Mouse (Mus musculus) left cerebral cortex, postnatal 36 days (tissue): ENCODE data around the gene Slc15a1. TPM values are rescaled to one million over a fixed set of nuclear protein-coding genes. Genes with fewer than 3 reads are reported as not detected.

Source experiments
- DNase-seq, 2 experiments: peaks; one replicate each; pipeline ENCODE4 v3.0.0; 2021 to 2022; ENCODE audit warnings: low spot score in 2 of 2, mixed read lengths in 1 of 2
- intact Hi-C: fragments of 180-260 bp; cut with DNase I; formaldehyde crosslinking; loops from one replicate; pipeline ENCODE4 v1.15.1; 2025
- total RNA-seq, 2 experiments: library from RNA; stranded (reverse); gene quantifications; 2 replicates each; pipeline ENCODE4 v1.2.3; 2021

Gene Slc15a1
- total RNA-seq, result not detected

GRCm38 (mm10) chr14:121504781-121505484 lies at the start of gene Slc15a1:
Gene Slc15a1 (minus strand): TSS chr14:121505252.
- intact Hi-C loops, result no loop called here
- no peak for DNase-seq

DNA sequence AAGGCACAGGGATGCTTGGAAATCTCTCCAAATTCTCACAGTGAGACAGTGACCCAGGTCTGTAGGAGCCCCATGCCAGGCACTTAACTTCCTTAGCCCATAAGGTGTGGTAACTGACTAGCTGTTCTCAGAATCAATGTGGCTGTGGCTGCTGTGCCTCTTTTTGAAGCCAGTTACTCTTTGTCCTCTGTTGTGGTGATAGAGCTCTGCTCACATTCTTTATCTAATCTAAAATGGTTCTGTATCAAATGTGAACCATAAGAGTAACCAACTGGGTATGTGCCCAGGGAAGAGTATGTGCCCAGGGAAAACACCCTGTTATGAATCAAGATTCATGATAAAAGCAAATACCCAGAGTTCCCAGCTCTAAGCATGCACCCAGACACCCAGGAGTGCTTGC lies 48.7 kb upstream of the Slc15a1 start:
- no peak for DNase-seq
- intact Hi-C loops, result loop anchor here (10.0 kb wide), 1 partner anchor 619 kb away; no protein-coding TSS in a partner anchor

DNA sequence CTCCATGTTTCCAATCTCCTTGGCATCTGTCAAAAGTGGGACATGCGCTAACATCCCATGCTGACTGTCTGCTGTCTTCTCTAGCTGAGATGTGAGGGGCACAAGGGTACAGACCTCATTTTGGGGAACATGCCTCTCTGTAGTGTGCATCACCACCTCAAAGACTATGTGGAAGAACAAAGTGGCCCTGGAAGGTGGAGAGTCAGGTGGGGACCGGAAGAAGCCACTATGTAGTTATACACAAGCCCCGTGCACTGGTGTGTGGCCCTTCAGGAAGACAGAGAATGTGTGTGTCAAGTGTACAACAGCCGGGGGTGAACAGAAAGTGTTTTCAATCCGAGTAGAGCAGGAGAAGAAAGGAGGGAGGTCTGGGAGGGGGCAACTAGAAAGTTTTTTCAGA lies 47.5 kb upstream of the Slc15a1 start:
- intact Hi-C loops, result loop anchor here (10.0 kb wide), 1 partner anchor 618 kb away; no protein-coding TSS in a partner anchor
- DNase-seq, result no peak

DNA sequence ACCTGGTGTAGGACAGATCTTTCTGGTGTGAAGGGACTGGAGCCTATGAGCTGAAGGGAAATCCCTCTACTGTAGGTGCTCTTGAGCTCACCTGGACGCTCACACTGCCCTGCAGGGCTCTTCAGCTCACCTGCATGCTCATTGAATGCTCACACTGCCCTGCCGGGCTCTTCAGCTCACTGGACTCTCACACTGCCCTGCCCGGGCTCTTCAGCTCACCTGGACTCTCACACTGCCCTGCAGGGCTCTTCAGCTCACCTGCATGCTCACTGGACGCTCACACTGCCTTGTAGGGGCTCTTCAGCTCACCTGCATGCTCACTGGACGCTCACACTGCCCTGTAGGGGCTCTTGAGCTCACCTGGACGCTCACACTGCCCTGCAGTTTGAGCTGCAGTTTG lies 44.8 kb upstream of the Slc15a1 start:
- no peak for DNase-seq
- intact Hi-C loops, result loop anchor here (10.0 kb wide), 1 partner anchor 615 kb away; no protein-coding TSS in a partner anchor

- no peak for DNase-seq
Measured at GRCm38 (mm10) chr14:121547745-121548144, 42.7 kb upstream of the Slc15a1 start.

GRCm38 (mm10) chr14:121546621-121547020 lies 41.6 kb upstream of the Slc15a1 start:
- DNase-seq, result no peak
- intact Hi-C loops, result no loop called here

More at GRCm38 (mm10) chr14:121547745-121548144, 42.7 kb upstream of the Slc15a1 start:
- intact Hi-C loops, result no loop called here

DNA sequence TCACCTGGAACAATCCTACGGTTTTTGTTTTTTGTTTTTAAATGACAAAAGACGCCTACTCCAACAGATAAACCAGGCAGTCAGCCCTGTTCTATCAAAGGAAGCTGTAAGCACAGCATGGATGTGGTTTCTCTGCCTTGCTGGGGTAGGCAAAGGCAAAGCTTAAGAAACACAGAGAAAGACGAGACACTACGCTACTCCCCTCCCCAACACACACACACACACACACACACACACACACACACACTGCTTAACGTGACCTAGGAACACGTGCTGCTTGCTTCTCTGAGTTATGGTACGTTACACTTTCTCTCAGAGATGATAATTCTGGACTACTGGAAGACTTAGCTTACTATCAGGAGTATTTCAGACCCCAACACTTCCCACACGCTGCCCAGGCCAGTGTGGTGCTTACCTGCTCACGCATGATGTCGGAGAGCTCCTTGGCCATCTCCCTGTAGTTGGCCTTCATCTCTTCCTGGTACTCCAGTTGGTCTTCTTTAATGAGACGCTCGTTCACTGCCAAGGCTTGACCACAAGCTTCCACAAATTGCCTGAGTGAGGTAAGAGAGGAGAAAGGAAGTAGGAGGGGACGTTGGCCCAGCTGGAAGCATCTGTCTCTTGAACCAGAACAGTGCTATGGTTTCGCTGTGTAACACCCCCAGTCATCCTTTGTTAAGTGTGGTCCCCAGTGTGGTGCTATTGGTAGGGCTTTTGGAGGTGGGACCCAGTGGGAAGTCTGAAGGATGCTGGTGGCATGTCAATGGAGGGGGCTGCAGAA lies 40.7 kb upstream of the Slc15a1 start:
- intact Hi-C loops, result no loop called here
- DNase-seq, result no peak

DNA sequence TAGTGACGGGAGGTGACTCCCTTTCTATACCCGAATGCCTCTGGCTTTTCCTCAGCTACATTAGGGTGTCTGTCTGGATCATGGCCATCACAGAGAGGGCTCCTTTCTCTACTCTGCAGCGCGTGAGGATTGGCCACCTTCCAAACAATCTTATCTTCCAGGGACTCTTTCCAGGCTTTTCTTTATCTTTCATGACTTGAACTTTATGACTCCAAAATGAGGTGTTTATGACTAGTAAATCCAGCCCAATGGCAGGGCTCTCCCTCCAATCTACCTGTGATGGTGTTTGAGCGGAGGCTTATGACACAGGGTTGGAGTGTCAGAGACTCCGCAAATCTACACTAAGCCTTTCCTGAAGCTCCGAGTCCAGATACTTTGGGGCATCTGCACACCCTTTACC lies 36.2 kb upstream of the Slc15a1 start:
- no peak for DNase-seq
- intact Hi-C loops, result no loop called here

DNA sequence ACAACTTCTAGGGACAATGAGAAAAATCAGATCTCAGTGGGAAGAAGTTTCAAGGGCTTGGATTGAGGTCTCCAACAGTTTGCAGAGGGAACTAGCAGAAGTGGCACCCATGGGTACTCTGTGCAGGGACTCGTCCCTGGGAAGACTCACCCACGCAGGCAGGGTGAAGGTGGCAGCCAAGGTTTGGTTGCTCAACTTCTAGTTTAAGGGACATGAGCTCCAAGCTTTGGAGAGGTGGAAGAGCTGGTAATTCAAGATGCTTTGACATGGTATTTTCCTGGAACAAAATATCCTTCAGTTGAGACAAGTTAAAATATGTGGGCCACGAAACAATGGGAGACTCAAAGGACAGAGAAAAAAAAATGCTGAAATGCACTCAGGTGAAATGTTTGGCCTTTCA lies 29.4 kb upstream of the Slc15a1 start:
- intact Hi-C loops, result no loop called here

GRCm38 (mm10) chr14:121530853-121531252 lies 25.8 kb upstream of the Slc15a1 start:
- no peak for DNase-seq
- intact Hi-C loops, result no loop called here

More for the DNA sequence above, 29.4 kb upstream of the Slc15a1 start:
- no peak for DNase-seq

DNA sequence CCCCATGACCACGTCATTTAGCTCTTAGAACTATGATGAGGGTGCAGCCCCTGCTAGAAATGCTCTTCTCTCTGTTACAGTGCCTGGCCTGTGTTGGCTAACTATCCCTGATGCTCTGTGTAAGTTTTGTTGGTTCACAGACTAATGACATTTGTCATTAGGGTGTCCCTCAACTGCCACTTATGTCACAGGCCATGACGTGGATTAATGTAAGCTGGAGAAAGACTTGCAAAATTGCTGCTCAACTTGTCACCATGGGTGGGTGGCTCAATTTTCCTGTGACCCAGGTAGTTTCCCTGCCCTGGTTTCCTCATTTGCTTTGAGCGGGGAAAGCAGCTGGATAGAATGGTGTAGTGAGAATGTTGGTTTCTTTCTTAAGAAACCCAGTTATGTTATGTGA lies 22.8 kb upstream of the Slc15a1 start:
- intact Hi-C loops, result no loop called here
- DNase-seq, result no peak

DNA sequence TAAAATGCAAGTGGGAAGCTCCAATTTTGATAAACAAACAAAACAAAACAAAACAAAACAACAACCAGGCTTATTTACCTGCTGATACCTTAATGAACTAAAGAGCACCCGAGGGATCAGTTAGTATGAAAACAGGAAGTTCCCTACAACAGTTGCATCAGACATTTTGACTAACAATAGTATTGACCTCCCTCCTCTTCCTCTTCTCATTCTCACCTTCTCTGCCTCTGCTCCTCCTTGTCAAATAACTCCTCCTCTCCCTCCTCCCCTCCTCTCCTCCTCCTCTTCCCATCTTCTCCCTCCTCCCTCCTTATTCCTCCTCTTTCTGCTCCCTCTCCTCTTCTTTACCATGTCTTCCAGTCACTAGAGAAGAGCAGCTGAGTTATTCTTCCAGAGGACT lies 22.1 kb upstream of the Slc15a1 start:
- intact Hi-C loops, result no loop called here
- no peak for DNase-seq

DNA sequence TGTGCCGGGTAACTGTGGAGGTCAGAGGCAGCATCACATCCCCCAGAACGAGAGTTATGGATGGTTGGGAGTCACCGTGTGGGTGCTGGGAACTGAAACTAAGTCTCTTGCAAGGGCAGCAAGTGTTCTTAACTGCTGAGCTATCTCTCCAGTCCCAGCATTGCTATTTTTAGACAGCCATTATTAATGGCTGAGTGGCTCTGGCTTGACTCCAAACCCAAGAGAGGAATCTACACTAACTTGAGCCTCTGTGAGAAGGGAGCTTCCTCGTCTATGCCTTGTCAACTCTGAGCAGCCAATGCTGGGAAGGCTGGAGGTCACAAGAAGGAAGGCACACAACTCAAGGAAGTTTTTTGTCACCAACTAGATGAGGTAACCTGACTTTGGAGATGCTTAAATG lies 16.7 kb upstream of the Slc15a1 start:
- DNase-seq, result no peak
- intact Hi-C loops, result no loop called here

GRCm38 (mm10) chr14:121516881-121517280 lies 11.8 kb upstream of the Slc15a1 start:
- intact Hi-C loops, result no loop called here
- no peak for DNase-seq

DNA sequence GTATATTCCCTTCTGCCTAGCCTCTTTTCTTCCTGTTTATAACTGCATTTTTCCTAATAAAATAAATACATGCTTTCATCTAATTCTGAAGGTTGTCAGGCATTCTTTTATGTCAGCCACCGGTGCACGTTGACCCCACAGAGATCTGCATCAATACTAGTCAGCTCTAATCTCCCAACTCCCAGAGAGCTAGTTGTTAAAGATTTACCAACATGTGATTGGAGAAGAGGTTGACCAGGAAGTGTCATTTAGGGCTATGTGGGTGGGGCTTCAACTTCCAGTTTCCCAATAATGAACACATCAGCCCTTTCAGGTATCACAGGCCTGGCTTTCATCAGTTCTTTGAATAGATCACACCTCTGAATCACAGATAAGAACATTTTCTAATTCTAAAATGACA lies 3.9 kb upstream of the Slc15a1 start:
- intact Hi-C loops, result no loop called here
- no peak for DNase-seq

- DNase-seq, result no peak
- intact Hi-C loops, result no loop called here
Measured at GRCm38 (mm10) chr14:121506336-121506735, 1.3 kb upstream of the Slc15a1 start.

DNA sequence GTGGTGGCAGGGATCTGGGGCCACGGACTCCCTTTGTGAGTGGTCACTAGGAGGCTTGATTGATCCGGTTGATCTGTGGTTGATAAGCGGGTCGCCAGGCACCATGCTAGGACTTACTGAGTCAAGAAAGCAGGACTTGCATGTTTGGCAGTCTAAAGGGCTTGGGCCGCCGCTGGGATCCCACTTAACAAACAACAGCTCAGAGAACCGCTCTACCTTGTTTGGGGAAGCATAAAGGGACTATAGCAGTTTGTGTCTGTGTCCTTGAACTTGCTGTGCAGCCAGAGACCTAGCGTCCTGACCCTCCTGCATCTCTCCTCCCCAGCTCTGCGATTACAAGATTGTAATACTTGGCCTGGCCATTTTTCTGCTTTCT lies 421 bp upstream of the Slc15a1 start:
- intact Hi-C loops, result no loop called here
- DNase-seq, result no peak

- intact Hi-C loops, result no loop called here
- DNase-seq, result no peak
Measured at GRCm38 (mm10) chr14:121500577-121500976, 4.5 kb downstream of the Slc15a1 start.

DNA sequence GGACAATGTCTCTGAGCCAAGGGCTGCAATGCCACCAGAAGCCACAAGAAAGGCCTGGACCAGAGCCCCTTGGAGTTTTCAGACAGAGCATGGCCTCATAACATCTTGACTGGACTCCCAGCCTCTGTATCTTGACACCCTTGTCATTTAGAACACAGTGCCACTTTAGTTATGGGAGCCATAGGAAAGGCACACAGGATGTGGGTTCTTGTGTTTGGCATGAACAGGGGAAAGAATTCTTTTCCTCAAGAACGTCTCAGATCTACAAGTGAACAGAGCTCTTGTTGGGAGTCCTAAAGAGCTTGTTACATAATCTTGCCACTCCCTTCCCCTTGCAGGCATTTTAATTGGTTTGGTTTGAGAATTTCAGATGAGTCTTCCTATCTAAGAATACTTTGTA lies 5.3 kb downstream of the Slc15a1 start:
- DNase-seq, result no peak

GRCm38 (mm10) chr14:121497800-121498199 lies 7.3 kb downstream of the Slc15a1 start:
- intact Hi-C loops, result no loop called here
- no peak for DNase-seq

More for the DNA sequence above, 5.3 kb downstream of the Slc15a1 start:
- intact Hi-C loops, result no loop called here

DNA sequence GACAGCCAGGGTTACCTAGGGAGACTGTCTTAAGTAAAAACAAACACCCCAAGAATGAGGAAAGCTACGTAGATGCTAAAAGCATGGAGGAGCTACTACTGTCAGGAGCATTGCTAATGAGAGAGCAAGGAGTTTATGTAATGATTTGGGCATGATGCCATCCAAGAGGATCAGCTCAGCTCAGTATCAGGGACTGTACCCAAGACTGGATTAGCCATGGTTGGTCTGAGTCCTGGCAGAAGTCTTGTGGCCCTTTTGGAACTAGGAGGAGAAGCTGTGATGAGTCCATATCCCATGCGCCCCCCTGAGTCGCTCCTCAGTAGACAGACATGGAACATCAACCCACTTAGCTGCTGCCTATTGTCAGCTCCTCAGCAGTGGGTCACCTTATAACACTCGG lies 9.3 kb downstream of the Slc15a1 start:
- intact Hi-C loops, result no loop called here
- DNase-seq, result no peak
